17 mouse cellular contexts compared by ENCODE assay signal in genomic region chr6:114264426-114264825, GRCm38 (mm10). TPM values are rescaled to one million over a fixed set of nuclear protein-coding genes. Genes with fewer than 3 reads are reported as not detected.
DNase-seq lines count a peak whose midpoint lies in the region; ATAC-seq lines count a peak whose summit lies in the region.
"Had no signal": no experiment of that assay in that cellular context is flagged by ENCODE, and none has a peak within 500 bp of the region (broad histone marks: within the 10 kb centered on the region; RNA-seq: fewer than 3 reads in every experiment).

No protein-coding gene starts in this region.

- DNase-seq in hindbrain, embryonic 14.5 days (ENCODE audit: low spot score), result no peak
- peak; percentile 57 for DNase-seq in midbrain, embryonic 14.5 days
- DNase-seq in ZHBTc4 (ENCODE audit: low read depth, low spot score), result peak; percentile 38
- DNase-seq in cerebellum, adult 11-12 months, result no peak
- DNase-seq: cerebellum, postnatal 25 days; kidney, postnatal 14 days; liver, postnatal 0 days; thymus, postnatal 36 days had no signal

- ATAC-seq in hindbrain, embryonic 15.5 days (ENCODE audit: low FRiP score, low read depth), result no peak
- no peak for ATAC-seq in hindbrain, embryonic 14.5 days (ENCODE audit: low FRiP score)
- ATAC-seq in midbrain, embryonic 14.5 days (ENCODE audit: low FRiP score, low TSS enrichment), result no peak
- ATAC-seq in midbrain, embryonic 13.5 days, result no peak
- ATAC-seq in forebrain, embryonic 15.5 days (replicated peaks), result 0 out of 2 replicates have a peak, but pooled peaks have one; percentile 33
- ATAC-seq: intestine, embryonic 16.5 days; liver, postnatal 0 days had no signal

- H3K9ac ChIP-seq in hindbrain, embryonic 15.5 days, result no peak overlapping the region
- no peak overlapping the region for H3K9ac ChIP-seq in hindbrain, embryonic 14.5 days
- no peak overlapping the region for H3K9ac ChIP-seq in midbrain, embryonic 14.5 days (replicated peaks; ENCODE audit: low read length)
- H3K9ac ChIP-seq in midbrain, embryonic 13.5 days (replicated peaks), result no peak overlapping the region
- no peak overlapping the region for H3K9ac ChIP-seq in forebrain, embryonic 15.5 days (replicated peaks)
- H3K9ac ChIP-seq: heart, embryonic 12.5 days; limb, embryonic 13.5 days; liver, postnatal 0 days; midbrain, embryonic 12.5 days had no signal

- whole genome bisulfite sequencing in hindbrain, embryonic 15.5 days, result 47% methylated on average over 5 of the region's 5 CpGs
- WGBS in hindbrain, embryonic 14.5 days, result 55% methylated on average over 5 of the region's 5 CpGs
- 62% methylated on average over 5 of the region's 5 CpGs for WGBS in midbrain, embryonic 14.5 days
- WGBS in midbrain, embryonic 13.5 days, result 56% methylated on average over 5 of the region's 5 CpGs
- WGBS in forebrain, embryonic 15.5 days, result 19% methylated on average over 5 of the region's 5 CpGs

- no peaks in the 10 kb centered on the region for H3K36me3 ChIP-seq in hindbrain, embryonic 15.5 days
- H3K36me3 ChIP-seq in hindbrain, embryonic 14.5 days (replicated peaks; ENCODE audit: control insufficient read depth, insufficient read depth), result no peaks in the 10 kb centered on the region
- no peaks in the 10 kb centered on the region for H3K36me3 ChIP-seq in midbrain, embryonic 14.5 days (ENCODE audit: control insufficient read depth, insufficient read depth, low read length)
- H3K36me3 ChIP-seq in midbrain, embryonic 13.5 days, result no peaks in the 10 kb centered on the region
- H3K36me3 ChIP-seq in forebrain, embryonic 15.5 days, result no peaks in the 10 kb centered on the region
- H3K36me3 ChIP-seq: heart, embryonic 12.5 days; limb, embryonic 13.5 days; midbrain, embryonic 12.5 days had no signal

- H3K4me3 ChIP-seq in hindbrain, embryonic 15.5 days, result no peak overlapping the region
- H3K4me3 ChIP-seq in hindbrain, embryonic 14.5 days (replicated peaks; ENCODE audit: low read length), result no peak overlapping the region
- no peak overlapping the region for H3K4me3 ChIP-seq in midbrain, embryonic 14.5 days (replicated peaks; ENCODE audit: low read depth, low read length)
- no peak overlapping the region for H3K4me3 ChIP-seq in midbrain, embryonic 13.5 days (replicated peaks)
- H3K4me3 ChIP-seq in forebrain, embryonic 15.5 days, result no peak overlapping the region
- H3K4me3 ChIP-seq: erythroblast, embryonic 14.5 days; heart, embryonic 12.5 days; limb, embryonic 13.5 days; midbrain, embryonic 12.5 days had no signal

- no peak overlapping the region for H3K4me2 ChIP-seq in hindbrain, embryonic 15.5 days
- no peak overlapping the region for H3K4me2 ChIP-seq in hindbrain, embryonic 14.5 days (replicated peaks)
- H3K4me2 ChIP-seq in midbrain, embryonic 14.5 days (ENCODE audit: low read length), result no peak overlapping the region
- H3K4me2 ChIP-seq in midbrain, embryonic 13.5 days (replicated peaks), result no peak overlapping the region
- no peak overlapping the region for H3K4me2 ChIP-seq in forebrain, embryonic 15.5 days (replicated peaks)
- H3K4me2 ChIP-seq: heart, embryonic 12.5 days; limb, embryonic 13.5 days; midbrain, embryonic 12.5 days had no signal

- H3K4me1 ChIP-seq in hindbrain, embryonic 15.5 days (replicated peaks), result peaks cover 45% of the 10 kb centered on the region
- H3K4me1 ChIP-seq in hindbrain, embryonic 14.5 days (replicated peaks; ENCODE audit: control insufficient read depth, insufficient read depth, low read length), result peaks cover 13% of the 10 kb centered on the region
- H3K4me1 ChIP-seq in midbrain, embryonic 14.5 days (ENCODE audit: control insufficient read depth, insufficient read depth, low read length), result peaks cover 16% of the 10 kb centered on the region; the same call in 1 of the 2 replicates
- peaks cover 23% of the 10 kb centered on the region for H3K4me1 ChIP-seq in midbrain, embryonic 13.5 days (replicated peaks)
- H3K4me1 ChIP-seq in forebrain, embryonic 15.5 days, result peaks cover 25% of the 10 kb centered on the region

- no peaks in the 10 kb centered on the region for H3K27me3 ChIP-seq in hindbrain, embryonic 15.5 days
- H3K27me3 ChIP-seq in hindbrain, embryonic 14.5 days (ENCODE audit: control insufficient read depth, insufficient read depth, low read length), result no peaks in the 10 kb centered on the region
- H3K27me3 ChIP-seq in midbrain, embryonic 14.5 days (ENCODE audit: control insufficient read depth, insufficient read depth, low read length), result no peaks in the 10 kb centered on the region
- no peaks in the 10 kb centered on the region for H3K27me3 ChIP-seq in midbrain, embryonic 13.5 days
- no peaks in the 10 kb centered on the region for H3K27me3 ChIP-seq in forebrain, embryonic 15.5 days

- no peaks in the 10 kb centered on the region for H3K9me3 ChIP-seq in hindbrain, embryonic 15.5 days
- H3K9me3 ChIP-seq in hindbrain, embryonic 14.5 days (ENCODE audit: control insufficient read depth, low read length), result no peaks in the 10 kb centered on the region
- H3K9me3 ChIP-seq in midbrain, embryonic 14.5 days (ENCODE audit: control insufficient read depth, low read length), result no peaks in the 10 kb centered on the region
- no peaks in the 10 kb centered on the region for H3K9me3 ChIP-seq in midbrain, embryonic 13.5 days
- H3K9me3 ChIP-seq in forebrain, embryonic 15.5 days, result no peaks in the 10 kb centered on the region
- H3K9me3 ChIP-seq: heart, embryonic 12.5 days; limb, embryonic 13.5 days; midbrain, embryonic 12.5 days had no signal

- H3K27ac ChIP-seq in hindbrain, embryonic 15.5 days (replicated peaks), result peak overlapping the region; percentile 61; the same call in 1 of the 2 replicates
- no peak overlapping the region; the same call in 1 of the 2 replicates for H3K27ac ChIP-seq in hindbrain, embryonic 14.5 days
- no peak overlapping the region for H3K27ac ChIP-seq in midbrain, embryonic 14.5 days (replicated peaks; ENCODE audit: low read depth, low read length)
- H3K27ac ChIP-seq in midbrain, embryonic 13.5 days, result no peak overlapping the region
- peak overlapping the region; percentile 78 for H3K27ac ChIP-seq in forebrain, embryonic 15.5 days (replicated peaks)
- H3K27ac ChIP-seq: limb, embryonic 13.5 days; macrophage; midbrain, embryonic 12.5 days had no signal

RNA-seq across cellular contexts. Expression of gene Slc6a1, which starts 18.0 kb away (rescaled TPM):
- 130 and 150 TPM in 2 replicates for polyA plus RNA-seq in hindbrain, embryonic 15.5 days (2015; fragmentation: Nextera tagmentation; extraction: Ambion mirVana)
- polyA plus RNA-seq in hindbrain, embryonic 14.5 days (2014; fragmentation: Nextera tagmentation; extraction: Ambion mirVana), result 135 and 154 TPM in 2 replicates
- polyA plus RNA-seq in midbrain, embryonic 14.5 days (2014; fragmentation: Nextera tagmentation; extraction: Ambion mirVana), result 116 and 125 TPM in 2 replicates
- 85.6 and 88.9 TPM in 2 replicates for polyA plus RNA-seq in midbrain, embryonic 13.5 days (2015; fragmentation: Nextera tagmentation; extraction: Ambion mirVana)
- polyA plus RNA-seq in forebrain, embryonic 15.5 days (2015; fragmentation: Nextera tagmentation; extraction: Ambion mirVana), result 98.4 and 99.8 TPM in 2 replicates
- polyA plus RNA-seq: erythroblast, embryonic 14.5 days; intestine, embryonic 16.5 days; liver, postnatal 0 days; macrophage had no signal

Comparison
In these comparisons a context has a peak if more than half of its experiments do, and no peak if none do; other contexts are left out.
1. H3K27ac ChIP-seq: peak in hindbrain, embryonic 15.5 days (single experiment) and forebrain, embryonic 15.5 days (single experiment); none in hindbrain, embryonic 14.5 days (single experiment), midbrain, embryonic 14.5 days (single experiment) and midbrain, embryonic 13.5 days (single experiment).
2. DNase-seq: peak in midbrain, embryonic 14.5 days (single experiment) and ZHBTc4 (single experiment); none in hindbrain, embryonic 14.5 days (single experiment) and cerebellum, adult 11-12 months (single experiment).